Mouse (Mus musculus): ENCODE measurements at regions not wholly inside any gene's neighbourhood (a gene's known extent, or its start where the extent isn't known, plus 50 kb on each side); places are given as distances from the start of the nearest gene placed in this dataset.
"Not testable (repeated sequence)": the region's sequence is repeated elsewhere in the genome, so short reads cannot be mapped to it uniquely, and the experiment has no call there.

DNA sequence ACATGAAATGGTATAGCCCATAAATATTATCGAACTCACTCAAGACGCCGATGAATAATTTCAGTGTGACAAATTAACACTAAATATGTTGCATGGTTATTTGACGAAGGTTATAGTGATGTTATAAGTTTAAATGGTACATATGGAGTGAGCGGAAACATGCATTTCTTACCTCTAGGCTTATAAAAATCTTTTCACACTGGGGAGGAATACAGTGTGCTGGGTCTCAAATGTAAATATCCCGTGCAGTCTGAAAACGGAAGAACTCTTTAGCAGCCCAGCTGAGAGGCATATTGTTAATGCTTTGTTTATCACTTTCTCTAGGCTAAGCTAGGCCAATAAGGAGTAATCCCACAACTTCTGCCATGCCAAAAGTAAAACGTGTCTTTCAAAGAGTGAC, 518.6 kb upstream of the Sall1 start:
- DNase-seq (ENCODE audit: low spot score) = no peak

- DNase-seq (ENCODE audit: low spot score) = no peak
Observed at GRCm38 (mm10) chr8:89541231-89541630, 497.3 kb upstream of the Sall1 start.

DNA sequence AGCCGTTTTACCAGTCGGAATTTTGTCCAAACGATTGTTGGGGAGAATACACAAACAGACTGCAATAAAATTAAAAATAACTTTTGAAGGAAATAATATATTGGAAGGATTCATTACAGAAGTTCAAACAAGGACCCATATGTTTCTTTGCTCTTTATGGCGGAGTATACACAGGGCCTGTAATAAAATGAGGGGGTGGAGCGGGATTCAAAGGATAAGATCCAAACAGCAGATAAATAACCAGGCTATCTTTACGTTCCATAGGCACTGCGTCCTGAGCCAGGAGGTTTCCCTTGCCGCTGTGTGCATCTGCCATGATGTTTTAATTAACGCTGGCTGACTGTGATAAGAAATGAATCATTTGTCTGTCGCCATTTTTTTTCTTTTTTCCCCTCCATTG, 490.6 kb upstream of the Sall1 start:
- DNase-seq (ENCODE audit: low spot score) = peak; percentile 32

DNA sequence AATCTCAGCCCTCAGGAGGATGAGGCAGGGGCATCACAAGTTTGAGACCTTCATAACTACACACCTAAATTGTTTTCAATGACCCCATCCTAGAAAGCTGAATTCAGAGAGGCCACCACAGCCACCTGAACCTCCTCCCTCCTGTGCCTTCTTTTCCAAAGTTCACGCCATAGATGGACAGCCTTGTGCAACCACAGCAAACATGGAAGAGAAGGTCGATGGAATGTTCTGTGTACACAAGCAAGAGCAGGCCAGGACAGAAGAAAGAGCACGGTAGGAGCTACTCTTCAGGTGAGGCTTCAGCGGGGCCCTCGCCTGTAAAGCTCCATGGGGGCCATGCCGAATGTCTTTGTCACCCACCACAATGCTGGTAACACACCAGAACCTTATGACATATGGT, 481.1 kb upstream of the Sall1 start:
- DNase-seq (ENCODE audit: low spot score) = no peak

DNA sequence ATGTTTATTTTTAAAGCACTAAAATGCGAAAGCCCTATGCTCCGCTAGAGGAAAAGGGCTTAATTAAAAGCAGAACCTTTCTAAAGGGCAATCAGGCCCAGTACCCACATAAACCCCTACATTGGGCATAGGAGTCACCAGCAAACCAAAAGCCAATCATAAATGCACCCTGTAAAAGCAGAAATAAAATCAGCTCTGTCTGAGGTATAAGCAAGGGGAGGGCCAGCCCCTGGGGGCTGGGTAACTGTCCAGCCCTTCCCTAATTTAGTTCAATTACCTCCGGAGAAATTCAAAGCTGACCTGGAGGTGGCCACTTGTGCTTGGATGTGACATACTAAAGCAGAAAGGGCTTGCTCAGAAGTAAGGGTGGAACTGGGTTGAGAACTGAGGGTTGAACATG, 479.4 kb upstream of the Sall1 start:
- DNase-seq (ENCODE audit: low spot score) = no peak

- peak; percentile 88 for DNase-seq (ENCODE audit: low spot score)
Observed at GRCm38 (mm10) chr8:89516602-89517001, 472.6 kb upstream of the Sall1 start.

GRCm38 (mm10) chr8:89514270-89514669, 470.3 kb upstream of the Sall1 start:
- DNase-seq (ENCODE audit: low spot score) = no peak

DNA sequence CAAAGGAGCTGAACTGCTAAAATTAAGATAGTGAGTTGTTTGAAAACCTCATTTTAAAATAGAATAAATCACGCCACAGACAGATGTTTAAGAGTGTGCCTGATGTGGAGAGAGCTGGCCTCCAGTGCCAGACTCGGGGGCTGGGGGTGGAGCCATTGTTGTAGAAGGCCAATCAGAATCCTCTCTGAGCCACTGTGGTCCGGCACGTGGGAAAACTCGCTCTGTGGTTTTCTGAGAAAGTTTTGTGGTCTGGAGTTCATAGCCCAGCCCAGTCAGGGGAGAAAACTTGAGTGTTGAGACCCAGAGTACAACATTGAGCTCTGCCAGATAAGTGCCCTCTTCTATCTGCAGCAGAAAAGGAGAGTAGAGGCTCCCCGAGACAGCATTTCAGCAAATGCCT, 463.7 kb upstream of the Sall1 start:
- DNase-seq (ENCODE audit: low spot score) = no peak

- no peak for DNase-seq (ENCODE audit: low spot score)
Observed at GRCm38 (mm10) chr8:89503545-89504234, 459.7 kb upstream of the Sall1 start.

DNA sequence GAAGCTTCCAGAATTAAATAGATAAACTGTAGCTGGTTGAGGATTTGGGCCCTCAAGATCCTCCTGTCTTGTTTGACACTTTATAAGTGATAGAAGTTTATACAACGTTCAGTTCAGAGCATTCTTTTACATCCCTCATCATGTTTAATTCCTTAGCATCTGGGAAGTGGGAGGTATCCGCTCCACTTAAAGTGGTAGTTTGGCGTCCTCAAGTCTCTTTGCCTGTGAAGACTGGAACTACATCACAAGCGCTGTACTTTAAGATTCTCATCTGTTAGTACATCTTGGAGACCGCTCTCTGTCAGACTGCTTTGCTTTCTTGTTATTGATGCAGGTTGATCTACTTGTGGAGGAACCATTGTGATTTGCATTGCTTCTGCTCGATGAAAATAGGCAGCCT, 459.1 kb upstream of the Sall1 start:
- DNase-seq (ENCODE audit: low spot score) = no peak

- DNase-seq (ENCODE audit: low spot score) = no peak
Observed at GRCm38 (mm10) chr8:89501756-89502155, 457.8 kb upstream of the Sall1 start.

- DNase-seq (ENCODE audit: low spot score) = no peak
Observed at GRCm38 (mm10) chr8:89499831-89500230, 455.9 kb upstream of the Sall1 start.

DNA sequence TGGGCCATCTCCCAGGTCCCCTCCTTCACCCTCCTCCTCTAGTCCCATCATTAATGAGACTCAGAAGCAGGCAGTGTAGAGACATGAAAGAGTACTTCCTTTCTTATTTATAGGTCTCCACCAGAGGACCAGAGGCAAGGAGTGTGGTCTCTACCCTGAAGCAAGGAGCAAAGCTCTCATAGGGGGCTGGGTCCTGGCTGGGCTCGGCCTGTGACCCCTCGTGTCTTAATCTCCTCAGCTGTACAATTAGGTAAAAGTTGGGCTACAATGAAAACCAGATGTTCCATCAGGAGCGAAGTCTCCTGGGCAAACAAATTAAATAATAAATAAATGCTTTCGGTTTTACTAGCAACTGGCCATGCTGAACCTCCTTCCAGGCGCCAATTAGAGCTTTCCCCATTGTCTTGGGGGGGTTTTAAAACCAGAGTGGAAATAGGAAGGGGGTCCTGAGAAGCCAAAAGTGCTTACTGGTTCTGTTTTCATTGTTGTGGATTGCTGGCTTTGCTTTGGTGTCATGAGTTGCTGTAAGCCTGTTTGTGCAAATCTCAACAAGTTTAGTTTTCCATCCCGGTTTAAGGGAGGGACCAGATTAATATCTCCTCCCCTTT, 454.2 kb upstream of the Sall1 start:
- DNase-seq (ENCODE audit: low spot score) = peak; percentile 75

DNA sequence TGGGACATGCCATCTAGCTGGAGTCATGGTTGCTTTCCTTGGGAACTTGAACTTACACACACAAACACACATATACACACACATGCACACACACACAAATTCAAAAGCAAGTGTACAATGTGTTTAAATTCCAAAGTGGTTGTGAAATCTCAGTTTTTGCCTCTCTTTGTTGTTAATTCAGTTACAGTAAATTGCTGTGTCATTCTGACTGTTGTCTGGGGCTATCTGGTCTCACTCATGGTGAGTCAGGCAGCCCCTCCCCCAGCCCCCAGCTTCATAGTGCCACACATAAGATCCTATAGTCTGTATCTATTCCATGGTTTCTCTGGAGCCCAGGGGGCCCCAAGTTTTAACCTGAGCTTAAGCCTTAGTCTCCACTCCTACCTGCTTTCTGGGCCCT, 448.4 kb upstream of the Sall1 start:
- no peak for DNase-seq (ENCODE audit: low spot score)

DNA sequence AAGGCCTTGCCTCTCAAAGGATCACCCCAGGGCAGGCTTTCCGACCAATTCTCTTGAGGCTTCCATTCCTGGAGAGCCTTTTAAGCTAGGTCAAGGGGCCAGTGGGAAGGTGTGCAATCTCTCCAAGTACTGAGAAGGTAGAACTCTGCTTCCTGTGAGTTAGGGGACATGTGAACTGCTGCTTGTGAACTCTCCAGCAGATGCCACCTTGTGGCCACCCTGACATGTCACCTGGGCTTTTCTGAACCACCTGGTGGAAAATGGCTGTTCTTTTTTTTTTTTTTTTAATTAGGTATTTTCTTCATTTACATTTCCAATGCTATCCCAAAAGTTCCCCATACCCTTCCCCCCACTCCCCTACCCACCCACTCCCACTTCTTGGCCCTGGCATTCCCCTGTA, 438.5 kb upstream of the Sall1 start:
- not testable (repeated sequence) for DNase-seq (ENCODE audit: low spot score)

DNA sequence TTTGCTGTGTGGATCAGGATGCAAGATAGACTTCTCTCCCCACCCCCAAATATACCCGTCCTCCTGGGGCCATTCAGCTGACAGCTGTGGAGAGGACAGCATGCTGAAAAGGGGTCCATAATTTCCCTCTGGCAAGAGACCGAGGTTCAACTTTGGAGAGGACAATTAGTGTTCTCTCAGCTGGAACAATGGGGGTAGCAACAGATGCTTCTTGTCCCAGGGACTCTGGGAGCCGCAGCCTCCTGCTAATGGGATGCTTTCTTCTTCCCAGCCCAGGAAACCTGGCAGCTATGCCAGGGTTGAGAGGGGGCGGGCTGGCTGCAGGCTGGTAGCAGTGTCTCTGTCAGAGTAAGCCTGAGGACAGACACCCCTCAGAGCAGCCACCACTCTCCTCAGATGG, 433.0 kb upstream of the Sall1 start:
- DNase-seq (ENCODE audit: low spot score) = no peak

DNA sequence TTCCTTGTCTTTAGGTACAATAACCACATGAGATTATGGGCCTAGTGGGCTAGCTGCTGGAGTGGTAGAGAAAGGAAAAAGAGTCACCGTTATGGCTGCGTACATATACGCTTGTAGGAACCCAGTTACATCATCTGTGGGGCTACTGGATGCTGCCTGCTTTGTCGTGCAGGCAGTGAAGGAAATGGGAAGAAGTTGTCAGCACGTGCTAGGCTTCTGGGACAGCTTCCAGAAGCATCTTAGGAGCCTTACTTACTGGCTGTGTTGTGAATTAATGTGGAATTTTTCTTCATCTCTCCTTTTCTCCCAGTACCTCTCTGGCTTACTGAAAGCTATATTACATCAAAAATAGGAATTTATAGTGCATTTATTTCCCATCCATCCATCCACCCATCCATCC, 427.2 kb upstream of the Sall1 start:
- DNase-seq (ENCODE audit: low spot score) = no peak

- DNase-seq (ENCODE audit: low spot score) = no peak
Observed at GRCm38 (mm10) chr8:89468782-89469220, 424.8 kb upstream of the Sall1 start.

- DNase-seq (ENCODE audit: low spot score) = no peak
Observed at GRCm38 (mm10) chr8:89465211-89465753, 421.3 kb upstream of the Sall1 start.

- DNase-seq (ENCODE audit: low spot score) = peak; percentile 34
Observed at GRCm38 (mm10) chr8:89456517-89456916, 412.6 kb upstream of the Sall1 start.

DNA sequence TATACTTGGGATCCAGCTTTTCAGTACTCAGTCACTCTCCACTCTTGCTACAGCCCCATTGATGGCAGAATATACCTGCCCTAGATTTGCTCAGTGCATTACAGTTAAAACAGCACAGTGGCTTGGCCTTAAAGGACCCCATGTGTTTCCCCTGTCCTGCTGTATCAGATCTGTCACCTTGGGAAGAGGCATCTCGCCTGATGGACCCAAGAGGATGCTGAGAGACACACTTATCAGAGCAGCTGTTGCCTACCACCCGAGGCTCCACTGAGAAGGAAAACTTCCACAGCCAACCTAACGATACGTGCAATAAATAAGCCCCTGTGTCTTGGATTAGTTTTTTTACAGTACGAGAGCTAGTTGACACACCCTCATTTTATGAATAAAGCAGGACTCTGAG, 411.8 kb upstream of the Sall1 start:
- no peak for DNase-seq (ENCODE audit: low spot score)

DNA sequence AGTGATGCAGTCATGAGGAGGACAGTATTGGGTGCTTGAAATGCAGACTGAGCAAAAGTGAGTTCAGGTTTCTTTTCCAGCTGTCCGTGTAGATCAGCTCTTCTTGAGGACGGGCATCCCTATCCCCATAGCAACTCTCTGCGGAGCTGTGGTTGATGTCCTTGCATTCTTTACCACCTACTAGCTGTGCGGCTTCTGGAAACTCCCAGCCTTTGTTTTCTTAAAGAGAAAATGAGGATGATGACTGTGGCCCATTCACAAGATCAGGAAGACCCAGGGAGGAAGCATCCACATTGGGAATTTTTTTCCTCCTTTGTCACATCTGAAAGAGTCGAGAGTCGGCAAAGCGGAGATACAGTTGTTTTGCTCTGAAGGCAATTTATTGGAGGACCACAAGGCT, 410.2 kb upstream of the Sall1 start:
- no peak for DNase-seq (ENCODE audit: low spot score)

DNA sequence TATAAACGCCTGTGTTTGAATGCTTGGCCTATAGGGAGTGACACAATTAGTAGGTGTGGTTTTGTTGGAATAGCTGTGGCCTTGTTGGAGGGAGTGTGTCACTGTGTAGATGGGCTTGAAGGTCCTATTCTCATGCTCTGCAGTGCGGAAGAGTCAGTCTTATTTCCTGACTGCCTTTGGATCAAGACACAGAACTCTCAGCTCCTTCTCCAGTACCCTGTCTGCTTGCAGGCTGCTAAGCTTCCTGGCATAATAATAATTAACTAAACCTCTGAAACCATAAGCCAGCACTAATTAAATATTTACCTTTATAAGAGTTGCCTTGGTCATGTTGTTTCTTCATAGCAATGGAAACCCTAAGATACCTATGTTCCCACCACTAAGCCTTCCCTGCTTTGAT, 409.8 kb upstream of the Sall1 start:
- no peak for DNase-seq (ENCODE audit: low spot score)

DNA sequence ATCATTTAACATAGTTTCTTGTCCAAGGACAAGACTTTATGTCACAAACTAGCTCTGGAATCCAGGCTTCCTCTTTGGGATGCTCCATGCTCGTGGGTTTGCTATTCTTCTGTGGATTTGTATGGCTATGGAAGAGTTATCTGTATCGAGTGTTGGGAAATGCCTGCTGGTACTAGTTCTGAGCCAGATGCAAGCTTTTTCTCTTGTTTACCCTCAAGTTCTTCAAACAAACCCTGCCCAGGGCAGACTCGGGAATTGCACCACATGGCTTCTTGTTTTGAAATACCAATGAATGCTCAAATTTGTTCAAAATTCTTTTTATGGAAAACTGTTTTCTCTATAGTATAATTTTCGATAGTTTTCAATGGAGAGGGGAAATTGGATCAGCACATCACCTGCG, 400.5 kb upstream of the Sall1 start:
- no peak for DNase-seq (ENCODE audit: low spot score)
